Mouse (Mus musculus): ENCODE data around the gene Fzd4.

DNA sequence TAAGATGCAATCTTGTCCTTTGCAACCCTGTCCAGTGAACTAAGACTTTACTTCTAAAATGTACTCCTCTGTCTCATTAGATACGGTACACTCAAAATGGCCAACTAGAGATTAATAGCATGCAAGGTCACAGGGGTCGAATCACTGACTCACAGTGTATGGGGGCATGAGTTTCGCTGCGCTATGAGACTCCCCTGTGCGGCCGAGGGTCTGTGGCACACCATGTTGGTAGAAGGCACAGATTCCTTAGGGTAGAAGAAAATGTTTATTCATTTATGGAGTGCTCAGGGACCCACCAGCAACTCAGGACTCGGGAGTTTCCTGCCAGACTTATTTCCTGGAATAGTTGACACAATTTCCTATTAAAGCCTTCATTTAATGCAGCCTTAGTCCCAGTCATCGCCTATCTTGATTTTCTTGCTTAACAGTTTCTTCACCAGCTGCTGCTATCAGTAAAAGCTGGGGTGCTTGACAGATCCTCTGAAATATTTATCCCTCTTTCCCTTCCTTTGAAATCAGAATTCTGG, 14.0 kb downstream of the Fzd4 start:
- no peak for TF ChIP-seq POLR2A (IDR thresholded peaks at IDR 0.05; ENCODE audit: insufficient read length, low read depth)
- TF ChIP-seq USF1 (IDR thresholded peaks at IDR 0.05; ENCODE audit: low read depth): no peak
- TF ChIP-seq MAX (IDR thresholded peaks at IDR 0.05; ENCODE audit: low read depth): no peak
- TF ChIP-seq MYOG (IDR thresholded peaks at IDR 0.05; ENCODE audit: control insufficient read depth in 1 of 3, insufficient read depth in 1 of 3, insufficient read length in 2 of 3, low read depth in 2 of 3): no peak
- no peak for TF ChIP-seq E2F4 (IDR thresholded peaks at IDR 0.05; ENCODE audit: insufficient read depth)

Measured in myocyte (in vitro differentiated cells).